Mouse (Mus musculus): ENCODE data around the gene Slc38a2. TPM values are rescaled to one million over a fixed set of nuclear protein-coding genes. Genes with fewer than 3 reads are reported as not detected.
A peak's percentile ranks its signal among the peaks of the same experiment; 100 is the strongest.

Slc38a2 gene
- total RNA-seq, 1 experiment from 2014 or later = 155 TPM

DNA sequence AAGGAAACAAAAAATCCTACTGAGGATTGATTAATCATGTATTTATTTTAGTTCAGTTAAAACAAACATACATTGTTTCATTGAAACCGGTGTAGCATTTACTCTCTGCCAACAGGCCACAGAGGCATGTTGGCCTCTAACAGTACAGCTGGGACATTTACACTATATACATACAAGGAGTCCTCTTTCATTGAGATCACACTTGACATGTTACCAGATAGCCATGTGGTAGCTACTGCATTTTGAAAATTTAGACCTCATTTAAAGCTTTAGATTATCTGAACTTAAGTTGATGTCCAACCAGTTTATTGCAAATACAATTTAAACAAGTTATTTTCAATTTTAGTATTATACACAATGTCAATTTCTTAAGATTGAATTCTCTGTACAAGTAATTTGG, 12.2 kb downstream of the Slc38a2 start:
- ATAC-seq (replicated peaks in 1 of 2; ENCODE audit: insufficient read depth in 1 of 2, low FRiP score in 2 of 2, low TSS enrichment in 1 of 2, low read depth in 1 of 2, poor library complexity in 2 of 2, severe bottlenecking in 2 of 2) = no peak

DNA sequence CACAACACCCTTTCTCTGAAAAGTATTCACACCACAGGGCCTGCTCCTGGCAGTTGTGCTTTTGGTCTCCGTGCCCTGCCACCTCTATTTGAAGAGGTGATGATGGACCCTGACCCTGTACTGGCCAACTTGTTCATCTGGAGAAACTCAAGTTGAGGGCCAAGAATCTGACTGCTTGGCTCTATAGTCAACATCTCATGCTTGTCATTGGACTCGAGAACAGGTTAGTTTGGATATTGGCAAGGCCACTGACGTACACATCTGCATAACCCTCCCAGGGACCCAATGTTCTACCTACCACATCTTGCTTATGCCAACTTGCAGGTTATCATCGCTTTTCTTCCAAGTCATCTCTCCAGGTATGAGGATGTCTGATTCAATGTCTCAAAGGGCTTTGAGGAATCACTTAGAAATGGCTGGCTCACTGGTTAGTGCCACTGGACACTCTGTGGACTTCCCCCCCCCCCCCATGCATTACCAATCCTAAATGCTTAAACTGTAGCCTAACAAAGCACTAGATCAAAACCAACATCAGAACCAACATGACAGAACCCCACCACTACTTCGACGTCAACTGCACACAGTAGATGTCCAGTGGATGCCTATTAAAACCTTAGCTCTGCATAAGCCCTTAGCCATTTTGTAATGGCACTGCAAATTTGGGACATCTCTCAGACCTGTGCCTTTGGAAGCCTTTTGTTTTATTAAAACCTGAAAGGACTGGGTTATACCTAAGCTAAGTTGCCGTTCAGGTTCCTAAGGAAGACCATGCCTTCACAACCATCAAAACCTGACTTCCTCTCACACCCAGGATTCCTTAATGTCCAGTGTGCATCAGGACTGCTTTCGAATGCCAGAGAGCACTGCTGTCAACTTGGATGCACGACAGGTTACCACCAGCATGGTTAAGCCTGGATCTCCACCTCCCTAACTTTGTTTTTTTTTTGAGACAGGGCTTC, 13.1 kb downstream of the Slc38a2 start:
- no peak for ATAC-seq (replicated peaks in 1 of 2; ENCODE audit: insufficient read depth in 1 of 2, low FRiP score in 2 of 2, low TSS enrichment in 1 of 2, low read depth in 1 of 2, poor library complexity in 2 of 2, severe bottlenecking in 2 of 2)

DNA sequence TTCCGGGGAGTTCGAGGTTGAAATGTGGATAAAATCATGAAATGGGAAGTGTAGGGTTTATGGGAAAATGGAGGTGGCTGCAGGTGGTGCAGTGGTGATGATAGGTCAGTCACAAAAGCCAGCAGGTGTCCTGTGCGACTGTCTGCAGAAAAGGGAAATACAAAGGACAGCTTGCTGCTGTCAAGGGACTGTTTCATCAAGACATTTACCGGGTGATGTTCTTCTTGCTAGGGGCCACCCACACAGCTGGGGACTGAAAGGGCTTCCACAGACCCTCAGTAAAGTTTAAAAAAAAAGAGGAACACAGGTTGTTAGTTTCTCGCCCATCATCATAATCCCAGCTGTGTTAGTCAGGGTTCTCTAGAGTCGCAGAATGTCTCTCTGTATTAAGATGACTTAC, 14.3 kb downstream of the Slc38a2 start:
- ATAC-seq (replicated peaks in 1 of 2; ENCODE audit: insufficient read depth in 1 of 2, low FRiP score in 2 of 2, low TSS enrichment in 1 of 2, low read depth in 1 of 2, poor library complexity in 2 of 2, severe bottlenecking in 2 of 2) = peak in 1 of 2 experiments; percentile 27; a peak in 1 of 4 replicates

DNA sequence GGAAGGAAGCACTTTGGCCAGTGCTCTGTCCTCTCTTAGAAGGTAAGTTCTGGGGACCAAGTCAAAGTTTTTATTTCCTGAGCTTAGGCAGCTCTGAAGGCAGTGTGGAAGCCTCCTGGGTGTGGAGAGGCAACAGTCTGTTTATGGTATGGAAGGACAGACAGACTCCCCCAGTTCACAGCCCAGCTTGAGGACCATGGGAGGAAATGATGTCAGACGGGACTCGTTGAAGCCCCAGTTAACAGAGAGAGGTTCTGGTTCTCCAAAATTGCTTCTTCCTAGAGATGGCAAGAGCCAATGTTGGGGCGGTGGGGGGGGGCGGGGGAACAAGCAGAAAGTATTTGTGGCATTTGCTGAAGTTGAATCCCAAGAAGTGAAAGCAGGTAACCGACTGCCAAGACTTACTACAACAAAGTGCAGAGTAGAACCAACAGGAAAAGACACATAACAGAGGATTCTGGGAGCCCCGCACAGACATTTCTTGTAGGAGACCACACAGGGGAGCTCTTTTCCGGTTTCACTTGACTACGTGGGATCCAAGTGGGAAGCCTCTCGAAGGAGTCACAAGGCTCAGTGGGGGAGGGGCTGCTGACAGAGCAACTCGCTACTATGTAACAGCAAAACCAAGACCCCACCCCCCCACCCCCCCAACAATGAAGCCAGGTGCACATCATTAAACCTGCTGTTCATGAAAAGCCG, 15.2 kb downstream of the Slc38a2 start:
- peak; percentile 41 to 57; a peak in 1 of 4 replicates for ATAC-seq (replicated peaks in 1 of 2; ENCODE audit: insufficient read depth in 1 of 2, low FRiP score in 2 of 2, low TSS enrichment in 1 of 2, low read depth in 1 of 2, poor library complexity in 2 of 2, severe bottlenecking in 2 of 2)

DNA sequence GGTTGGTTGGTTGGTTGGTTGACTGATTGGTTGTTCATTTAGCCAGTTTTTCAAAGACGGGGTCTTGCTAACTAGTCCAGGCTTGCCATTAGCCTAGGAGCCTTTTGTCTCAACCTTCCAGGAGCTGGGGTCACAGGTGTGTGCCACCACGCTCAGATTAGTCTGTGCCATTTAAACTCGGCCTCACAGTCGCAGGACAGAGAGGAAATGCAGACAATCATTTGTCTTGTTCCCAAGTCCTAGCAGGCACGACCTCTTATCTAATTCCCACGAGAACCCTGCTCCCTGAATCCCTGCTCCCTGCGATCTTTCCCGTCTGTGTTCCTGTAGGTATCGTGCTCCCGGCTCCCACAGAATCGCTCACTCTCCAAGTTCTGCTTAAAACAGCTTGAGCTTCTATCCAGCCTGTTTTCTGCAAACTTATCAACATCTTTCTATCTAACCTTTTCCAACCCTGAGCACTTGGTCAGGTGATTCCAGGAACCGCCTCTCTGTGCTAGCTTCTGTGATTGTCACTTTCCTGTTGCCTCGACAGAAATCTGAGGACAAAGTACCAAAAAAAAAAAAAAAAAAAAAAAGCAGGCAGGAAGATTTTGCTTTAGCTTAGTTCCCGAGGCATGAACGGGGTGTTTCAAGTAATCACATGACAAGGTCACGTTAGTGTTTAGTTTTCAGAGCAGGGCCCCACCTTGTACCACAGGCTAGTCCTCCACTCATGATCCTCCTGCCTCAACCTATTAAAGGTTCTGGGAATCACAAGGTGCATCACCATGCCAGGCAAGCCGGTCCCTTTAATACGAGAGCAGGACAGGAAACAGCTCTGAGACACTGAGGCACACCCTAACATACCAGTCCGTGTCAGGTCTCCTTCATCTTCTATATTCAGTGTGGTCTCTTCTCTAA, 20.4 kb downstream of the Slc38a2 start:
- ATAC-seq (replicated peaks in 1 of 2; ENCODE audit: insufficient read depth in 1 of 2, low FRiP score in 2 of 2, low TSS enrichment in 1 of 2, low read depth in 1 of 2, poor library complexity in 2 of 2, severe bottlenecking in 2 of 2) = no peak

DNA sequence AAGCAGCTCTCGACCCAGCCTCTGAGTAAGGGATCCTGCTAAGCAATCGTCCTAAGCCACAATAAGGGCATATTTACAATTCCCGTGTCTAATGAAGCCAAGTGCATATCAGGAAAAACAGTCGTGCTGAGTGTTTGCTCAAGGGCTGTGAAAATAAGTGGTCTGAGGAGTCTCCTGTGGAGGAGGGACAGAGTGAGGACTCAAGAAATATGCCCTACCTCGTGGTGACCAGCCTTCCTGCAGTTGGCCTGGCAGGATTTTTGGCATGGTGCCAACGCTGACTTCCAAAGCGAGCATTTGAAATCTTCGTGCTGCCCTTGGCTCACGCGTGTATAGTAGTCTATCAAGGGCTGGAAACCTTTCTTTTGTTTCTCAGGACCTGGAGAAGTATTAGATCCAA, 23.0 kb downstream of the Slc38a2 start:
- ATAC-seq (replicated peaks in 1 of 2; ENCODE audit: insufficient read depth in 1 of 2, low FRiP score in 2 of 2, low TSS enrichment in 1 of 2, low read depth in 1 of 2, poor library complexity in 2 of 2, severe bottlenecking in 2 of 2) = no peak

DNA sequence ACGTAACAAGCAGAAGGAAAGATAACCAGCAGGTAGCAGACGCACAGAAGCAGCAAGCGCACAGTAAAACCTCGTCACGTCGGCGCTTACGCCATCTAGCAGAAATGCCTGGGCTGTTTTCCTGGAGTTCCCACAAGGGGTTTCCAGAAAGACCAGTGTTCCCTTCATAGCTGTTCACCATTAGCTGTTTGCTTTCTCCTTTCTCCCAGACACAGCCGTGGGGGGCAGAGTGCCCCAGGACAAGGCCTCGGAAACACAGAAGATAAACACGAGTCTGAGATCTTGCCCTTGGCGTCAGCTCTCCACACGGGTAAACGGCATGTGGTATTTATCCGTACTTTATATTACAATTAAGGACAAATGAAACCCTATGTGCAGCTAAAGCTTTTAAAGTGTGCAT, 23.8 kb downstream of the Slc38a2 start:
- no peak for ATAC-seq (replicated peaks in 1 of 2; ENCODE audit: insufficient read depth in 1 of 2, low FRiP score in 2 of 2, low TSS enrichment in 1 of 2, low read depth in 1 of 2, poor library complexity in 2 of 2, severe bottlenecking in 2 of 2)

DNA sequence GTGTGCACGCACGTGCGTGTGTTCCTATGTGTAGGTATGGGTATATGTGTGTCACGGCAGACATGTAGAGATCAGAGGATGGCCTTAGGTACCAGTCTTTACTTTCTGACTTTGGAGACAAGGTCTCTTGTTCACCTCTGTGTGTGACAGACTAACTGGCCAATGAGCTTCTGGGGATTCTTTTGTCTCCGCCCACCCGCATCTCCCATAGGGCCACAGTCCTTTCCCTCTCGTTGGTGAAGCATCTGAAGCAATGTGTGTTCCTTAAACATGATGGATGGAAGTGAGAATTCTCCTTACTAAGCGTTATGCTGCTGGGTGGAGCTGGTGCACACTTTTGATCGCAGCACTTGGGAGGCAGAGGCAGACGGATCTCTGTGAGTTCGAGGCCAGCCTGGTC, 24.5 kb downstream of the Slc38a2 start:
- ATAC-seq (replicated peaks in 1 of 2; ENCODE audit: insufficient read depth in 1 of 2, low FRiP score in 2 of 2, low TSS enrichment in 1 of 2, low read depth in 1 of 2, poor library complexity in 2 of 2, severe bottlenecking in 2 of 2) = no peak

DNA sequence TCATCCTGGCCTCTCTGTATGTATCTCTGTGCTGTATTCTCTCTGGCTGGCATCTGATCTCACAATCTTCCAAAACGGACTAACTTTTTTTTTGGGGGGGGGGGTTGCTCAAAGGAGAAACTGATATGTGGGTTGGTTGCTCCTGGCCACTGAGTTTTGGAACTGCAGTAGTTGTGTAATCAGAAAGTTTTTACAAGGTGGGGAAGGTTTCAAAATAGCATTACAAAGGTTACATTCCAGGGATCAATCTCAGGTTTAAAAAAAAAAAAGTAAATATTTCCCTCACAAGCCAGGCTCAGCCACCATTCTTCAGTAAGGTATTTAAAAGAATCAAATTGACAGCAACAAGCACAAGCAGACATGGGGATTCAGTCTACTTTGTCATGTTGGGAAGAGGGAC, 25.4 kb downstream of the Slc38a2 start:
- ATAC-seq (replicated peaks in 1 of 2; ENCODE audit: insufficient read depth in 1 of 2, low FRiP score in 2 of 2, low TSS enrichment in 1 of 2, low read depth in 1 of 2, poor library complexity in 2 of 2, severe bottlenecking in 2 of 2) = no peak

DNA sequence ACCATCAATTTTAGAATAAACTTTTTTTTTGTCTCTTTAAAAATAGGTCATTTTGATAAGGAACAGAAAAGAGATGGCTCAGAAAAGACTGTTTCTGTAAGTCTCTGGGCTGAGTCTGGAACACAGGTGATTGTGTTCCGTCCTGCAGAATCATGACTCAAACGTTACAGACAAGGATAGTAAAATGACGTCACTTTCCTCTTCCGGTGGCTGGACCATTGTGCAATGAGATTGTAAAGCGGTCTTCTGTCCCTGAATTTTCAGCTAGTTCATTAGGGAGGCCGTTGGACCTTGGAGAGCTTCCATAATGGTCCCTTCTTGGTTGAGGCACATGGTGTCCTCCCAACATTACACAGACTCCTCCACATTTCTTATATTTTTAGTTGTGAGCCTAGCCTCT, 29.8 kb downstream of the Slc38a2 start:
- ATAC-seq (replicated peaks in 1 of 2; ENCODE audit: insufficient read depth in 1 of 2, low FRiP score in 2 of 2, low TSS enrichment in 1 of 2, low read depth in 1 of 2, poor library complexity in 2 of 2, severe bottlenecking in 2 of 2) = no peak

DNA sequence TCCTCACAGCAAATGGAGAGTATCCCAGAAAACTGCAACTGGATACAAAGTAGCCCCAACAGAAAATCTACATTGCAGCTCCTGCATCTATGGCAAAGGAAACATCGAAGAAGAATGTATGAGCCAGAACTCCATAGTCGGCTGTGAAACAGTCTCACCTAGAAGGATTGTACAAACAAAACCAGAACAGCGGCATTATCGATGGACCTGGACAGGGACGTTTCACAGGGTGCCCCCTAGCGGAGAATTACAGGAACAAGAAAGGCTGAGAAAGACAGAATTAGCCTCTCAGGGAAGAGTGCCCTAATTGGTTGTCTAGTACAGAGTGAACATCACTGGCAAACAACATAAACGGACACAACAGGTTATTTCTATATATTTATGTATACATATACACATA, 32.9 kb downstream of the Slc38a2 start:
- peak; percentile 46 to 71; a peak in 2 of 4 replicates for ATAC-seq (replicated peaks in 1 of 2; ENCODE audit: insufficient read depth in 1 of 2, low FRiP score in 2 of 2, low TSS enrichment in 1 of 2, low read depth in 1 of 2, poor library complexity in 2 of 2, severe bottlenecking in 2 of 2)

DNA sequence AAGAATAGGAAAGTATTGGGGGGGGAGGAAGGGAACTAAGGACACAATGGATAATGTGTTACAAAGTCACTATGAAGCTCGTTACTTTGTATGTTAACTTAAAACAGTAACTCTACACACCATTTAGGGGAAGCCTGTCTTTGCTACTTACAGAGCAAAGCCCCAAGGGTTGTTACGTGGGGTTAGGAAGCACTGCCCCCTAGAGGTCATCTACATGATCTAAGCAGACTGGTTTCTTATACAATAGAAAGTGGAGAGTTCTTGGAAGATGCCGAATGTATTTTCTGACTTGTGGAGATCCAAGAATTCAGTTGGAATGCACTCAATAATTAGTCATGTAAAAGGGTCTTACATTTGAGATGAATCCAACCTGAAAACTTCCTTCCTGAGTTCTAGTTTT, 33.6 kb downstream of the Slc38a2 start:
- peak; percentile 81 to 87; a peak in 3 of 4 replicates for ATAC-seq (replicated peaks in 1 of 2; ENCODE audit: insufficient read depth in 1 of 2, low FRiP score in 2 of 2, low TSS enrichment in 1 of 2, low read depth in 1 of 2, poor library complexity in 2 of 2, severe bottlenecking in 2 of 2)

DNA sequence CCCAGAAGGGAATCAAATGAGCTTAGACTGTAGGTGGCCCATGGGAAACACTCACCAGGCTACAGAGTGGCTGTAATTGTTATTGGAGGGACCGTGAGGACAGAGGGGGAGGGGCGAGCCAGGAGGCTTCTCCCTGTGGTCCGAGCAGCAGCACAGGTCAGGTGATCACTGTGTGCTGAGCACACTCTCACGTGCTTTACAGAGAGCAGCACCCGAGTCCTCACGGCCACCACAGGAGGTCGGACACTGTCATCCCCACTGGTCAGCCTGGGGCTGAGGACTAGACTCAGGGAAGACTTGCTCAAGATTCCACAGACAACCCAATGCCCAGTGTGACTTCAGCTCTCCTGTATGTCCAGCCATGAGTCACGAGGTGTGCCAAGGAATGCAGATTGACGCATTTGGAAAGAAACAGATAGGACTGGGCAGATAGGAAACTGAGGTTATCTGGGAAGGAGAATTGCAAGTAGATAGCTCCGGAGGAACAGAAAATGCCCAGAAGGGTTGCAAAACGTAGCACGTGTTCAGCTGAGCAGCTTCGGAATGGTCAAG, 38.9 kb downstream of the Slc38a2 start:
- no peak for ATAC-seq (replicated peaks in 1 of 2; ENCODE audit: insufficient read depth in 1 of 2, low FRiP score in 2 of 2, low TSS enrichment in 1 of 2, low read depth in 1 of 2, poor library complexity in 2 of 2, severe bottlenecking in 2 of 2)

DNA sequence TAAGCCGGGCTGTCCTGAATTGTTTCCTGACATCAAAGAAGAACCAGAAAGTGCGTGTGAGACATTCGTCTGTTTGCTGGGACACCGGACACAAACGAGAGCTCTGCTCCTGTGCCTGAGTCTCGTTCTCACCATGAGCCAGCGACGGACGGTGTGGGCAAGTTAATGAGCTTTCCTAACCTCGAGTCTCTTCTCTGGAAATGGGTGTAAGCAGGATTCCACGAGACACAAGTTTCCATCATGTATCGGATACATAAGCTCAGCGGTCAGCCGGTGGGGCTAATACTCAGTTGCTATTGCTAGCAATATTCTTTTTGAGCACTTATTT, 41.3 kb downstream of the Slc38a2 start:
- no peak for ATAC-seq (replicated peaks in 1 of 2; ENCODE audit: insufficient read depth in 1 of 2, low FRiP score in 2 of 2, low TSS enrichment in 1 of 2, low read depth in 1 of 2, poor library complexity in 2 of 2, severe bottlenecking in 2 of 2)

DNA sequence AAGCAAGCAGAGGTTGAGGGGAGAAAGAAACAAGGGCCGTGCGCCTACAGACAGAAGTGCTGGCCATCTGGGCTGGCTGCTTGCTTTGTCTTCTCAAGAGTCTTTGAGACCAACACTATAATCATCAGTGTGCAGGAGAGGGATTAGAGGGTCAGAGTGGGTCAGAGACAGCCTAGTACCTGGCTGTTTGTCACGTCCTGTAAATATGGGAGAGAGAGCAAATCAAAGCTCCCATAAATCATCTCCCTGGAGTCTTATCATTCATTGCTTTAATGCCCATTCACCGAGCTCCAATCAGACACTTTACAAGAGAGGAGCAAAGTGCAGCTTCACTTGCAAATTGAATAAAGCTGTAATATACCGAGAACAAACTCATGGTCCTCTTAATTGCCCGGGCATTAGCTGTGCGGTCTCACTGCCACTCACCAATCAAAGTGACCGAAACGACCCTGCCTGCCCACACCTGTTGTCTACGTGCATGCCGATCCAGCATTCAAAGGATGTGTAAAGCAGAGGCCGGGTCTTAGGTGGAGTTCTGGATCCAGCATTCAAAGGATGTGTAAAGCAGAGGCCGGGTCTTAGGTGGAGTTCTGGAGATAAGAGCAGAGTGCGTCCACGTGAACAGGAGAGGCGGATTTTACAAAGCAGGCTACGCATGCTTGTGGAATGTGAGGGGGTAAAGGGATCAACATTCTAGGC, 41.8 kb downstream of the Slc38a2 start:
- ATAC-seq (replicated peaks in 1 of 2; ENCODE audit: insufficient read depth in 1 of 2, low FRiP score in 2 of 2, low TSS enrichment in 1 of 2, low read depth in 1 of 2, poor library complexity in 2 of 2, severe bottlenecking in 2 of 2) = no peak

DNA sequence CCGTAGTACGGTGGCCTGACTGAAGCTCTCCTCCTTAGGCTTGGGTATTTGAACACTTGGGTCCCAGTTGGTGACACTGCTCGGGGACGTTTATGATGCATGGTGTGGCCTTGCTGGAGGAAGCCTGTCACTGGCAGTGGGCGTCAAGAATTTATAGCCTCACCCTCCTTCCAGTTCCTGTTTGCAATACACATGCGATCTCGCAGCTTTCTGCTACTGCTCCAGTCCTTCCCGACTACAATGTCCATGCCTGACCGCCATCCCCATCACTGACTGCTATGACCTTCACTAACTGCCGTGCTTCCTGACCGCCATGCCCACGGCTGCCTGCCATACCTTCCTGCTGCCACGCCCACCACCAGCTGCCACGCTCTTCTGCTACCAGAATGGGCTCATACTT, 44.0 kb downstream of the Slc38a2 start:
- ATAC-seq (replicated peaks in 1 of 2; ENCODE audit: insufficient read depth in 1 of 2, low FRiP score in 2 of 2, low TSS enrichment in 1 of 2, low read depth in 1 of 2, poor library complexity in 2 of 2, severe bottlenecking in 2 of 2) = peak; percentile 81 to 90

DNA sequence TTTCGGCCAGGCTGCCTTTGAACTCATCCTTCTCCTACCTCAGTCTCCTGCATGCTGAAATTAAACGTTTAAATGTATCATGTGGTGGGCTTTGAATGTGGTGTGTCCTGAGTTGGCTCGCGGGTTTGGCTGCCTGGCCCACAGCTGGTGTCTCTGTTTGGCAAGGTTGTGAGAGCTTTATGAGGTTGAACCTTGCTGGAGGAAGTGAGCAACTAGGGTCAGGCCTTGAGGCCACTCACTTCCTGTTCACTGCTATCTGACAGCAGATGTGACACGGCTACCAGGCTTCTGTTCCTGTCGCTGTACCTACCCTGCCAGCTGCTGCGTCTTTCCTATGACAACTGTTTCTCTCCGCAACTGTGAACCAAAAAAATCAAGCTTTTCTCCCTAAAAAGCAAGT, 44.8 kb downstream of the Slc38a2 start:
- ATAC-seq (replicated peaks in 1 of 2; ENCODE audit: insufficient read depth in 1 of 2, low FRiP score in 2 of 2, low TSS enrichment in 1 of 2, low read depth in 1 of 2, poor library complexity in 2 of 2, severe bottlenecking in 2 of 2) = peak; percentile 82 to 95
